ENCODE assay signal across 11 mouse cellular contexts in genomic region chr19:8859018-8859417, GRCm38 (mm10). TPM values are rescaled to one million over a fixed set of nuclear protein-coding genes. Genes with fewer than 3 reads are reported as not detected.
DNase-seq lines count a peak whose midpoint lies in the region; ATAC-seq and TF ChIP-seq lines count a peak whose summit lies in the region.
"Had no signal": no experiment of that assay in that cellular context is flagged by ENCODE, and none has a peak within 500 bp of the region (broad histone marks: within the 10 kb centered on the region; RNA-seq: fewer than 3 reads in every experiment).

No protein-coding gene starts in this region.

- ATAC-seq in CD4-positive, CD25-positive, alpha-beta regulatory T cell, adult 4 months: no peak
- ATAC-seq in forebrain, embryonic 13.5 days: no peak

- TF ChIP-seq CTCF in left cerebral cortex, adult 2 months (IDR thresholded peaks at IDR 0.05): peak; percentile 47
- peak; percentile 41; the same call in 1 of the 2 replicates for TF ChIP-seq CTCF in liver, adult 2 months (IDR thresholded peaks at IDR 0.05; ENCODE audit: low read depth, low read length)

- WGBS in liver, adult 2 months: 16% methylated on average over 1 of the region's 1 CpGs
- 10% methylated on average over 1 of the region's 1 CpGs for WGBS in forebrain, embryonic 13.5 days

- H3K9me3 ChIP-seq in forebrain, embryonic 13.5 days (replicated peaks): no peaks in the 10 kb centered on the region
- H3K9me3 ChIP-seq: megakaryocyte, embryonic 14.5 days had no signal

- DNase-seq in CD4-positive, CD25-positive, alpha-beta regulatory T cell, adult 2 months (ENCODE audit: low read depth, low spot score): peak; percentile 73
- DNase-seq in left cerebral cortex, adult 2 months (ENCODE audit: extremely low spot score in 1 of 2, low spot score in 2 of 2): no peak
- no peak for DNase-seq in left cerebral cortex, adult 8-10 months (ENCODE audit: low spot score in 2 of 2)
- no peak for DNase-seq in liver, adult 2 months (ENCODE audit: extremely low read depth, low read depth, low spot score)
- DNase-seq in thymus, adult 18-20 months: peak; percentile 13 to 28
- no peak for DNase-seq in heart, postnatal 36 days
- DNase-seq: layer of hippocampus, adult 9-11 months; right cerebral cortex, adult 18-20 months had no signal

- no peak overlapping the region for H3K4me2 ChIP-seq in forebrain, embryonic 13.5 days

- H3K4me3 ChIP-seq in left cerebral cortex, adult 2 months: no peak overlapping the region
- H3K4me3 ChIP-seq in liver, adult 2 months (ENCODE audit: insufficient read depth, low read depth, low read length): no peak overlapping the region
- no peak overlapping the region for H3K4me3 ChIP-seq in forebrain, embryonic 13.5 days
- H3K4me3 ChIP-seq: megakaryocyte, embryonic 14.5 days had no signal

- H3K36me3 ChIP-seq in liver, adult 2 months (ENCODE audit: control insufficient read depth, insufficient read depth, low read length): no peaks in the 10 kb centered on the region
- H3K36me3 ChIP-seq in forebrain, embryonic 13.5 days (ENCODE audit: poor library complexity, severe bottlenecking): no peaks in the 10 kb centered on the region

- intact Hi-C loops in left cerebral cortex, adult 2 months (cut with DNase I): loop anchor here (5.0 kb wide), 1 partner anchor 253 kb away; no protein-coding TSS in a partner anchor
- intact Hi-C loops in heart, postnatal 36 days (cut with DNase I): loop anchor here (2.0 kb wide), 1 partner anchor 252 kb away; no protein-coding TSS in a partner anchor

- H3K27ac ChIP-seq in left cerebral cortex, adult 2 months: no peak overlapping the region
- H3K27ac ChIP-seq in liver, adult 2 months (replicated peaks; ENCODE audit: insufficient read depth, low read depth, low read length): no peak overlapping the region
- no peak overlapping the region for H3K27ac ChIP-seq in forebrain, embryonic 13.5 days

- H3K4me1 ChIP-seq in liver, adult 2 months (ENCODE audit: control insufficient read depth, insufficient read depth, low read length): no peaks in the 10 kb centered on the region
- no peaks in the 10 kb centered on the region for H3K4me1 ChIP-seq in forebrain, embryonic 13.5 days

- TF ChIP-seq POLR2A in liver, adult 2 months (IDR thresholded peaks at IDR 0.05; ENCODE audit: extremely low read depth, insufficient read depth, low read length): no peak

- H3K9ac ChIP-seq in liver, adult 2 months (ENCODE audit: low read depth, low read length): no peak overlapping the region
- H3K9ac ChIP-seq in forebrain, embryonic 13.5 days: no peak overlapping the region

- H3K79me2 ChIP-seq in liver, adult 2 months (ENCODE audit: control insufficient read depth, insufficient read depth, low read length): no peaks in the 10 kb centered on the region

- H3K27me3 ChIP-seq in liver, adult 2 months (ENCODE audit: control insufficient read depth, insufficient read depth, low read length): no peaks in the 10 kb centered on the region
- no peaks in the 10 kb centered on the region for H3K27me3 ChIP-seq in forebrain, embryonic 13.5 days
- H3K27me3 ChIP-seq: megakaryocyte, embryonic 14.5 days had no signal

RNA-seq across cellular contexts. Expression of gene Lrrn4cl, which starts 8.4 kb away (rescaled TPM):
- not detected for polyA plus RNA-seq in CD4-positive, CD25-positive, alpha-beta regulatory T cell, adult 4 months (2017; shearing (Covaris generic))
- total RNA-seq in left cerebral cortex, adult 2 months (2021): 1 to 10 TPM in 1 of 2 experiments, under 1 TPM in 1; 0.87 to 1.1 TPM
- 1 to 10 TPM in 2 of 4 experiments, under 1 TPM in 2; 0.68 to 1.5 (median 0.96) TPM for total RNA-seq in left cerebral cortex, adult 8-10 months (2022)
- 0.07 and 0.09 TPM in 2 replicates for total RNA-seq in liver, adult 2 months (2014; rRNA removed)
- 0.06 and 0.07 TPM in 2 replicates for polyA plus RNA-seq in liver, adult 2 months (2012; rRNA removed)
- 0.28 and 0.39 TPM in 2 replicates for polyA plus RNA-seq in forebrain, embryonic 13.5 days (2015; fragmentation: Nextera tagmentation; extraction: Ambion mirVana)
- 1 to 10 TPM; 4.0 to 4.9 TPM for total RNA-seq in heart, postnatal 36 days (2021)

RNA-seq across cellular contexts. Expression of gene Ubxn1, which starts 12.3 kb away (rescaled TPM):
- polyA plus RNA-seq in CD4-positive, CD25-positive, alpha-beta regulatory T cell, adult 4 months (2017; shearing (Covaris generic)): 10 to 100 TPM; 65.0 to 70.2 TPM
- 10 to 100 TPM; 86.1 to 94.7 TPM for total RNA-seq in left cerebral cortex, adult 2 months (2021)
- total RNA-seq in left cerebral cortex, adult 8-10 months (2022): 100 to 1,000 TPM; 110 to 127 (median 113) TPM
- total RNA-seq in liver, adult 2 months (2014; rRNA removed): 82.7 and 88.4 TPM in 2 replicates
- 128 and 133 TPM in 2 replicates for polyA plus RNA-seq in liver, adult 2 months (2012; rRNA removed)
- polyA plus RNA-seq in forebrain, embryonic 13.5 days (2015; fragmentation: Nextera tagmentation; extraction: Ambion mirVana): 188 and 194 TPM in 2 replicates
- total RNA-seq in heart, postnatal 36 days (2021): 100 to 1,000 TPM; 122 to 130 TPM

RNA-seq across cellular contexts. Expression of gene Gng3, which starts 20.0 kb away (rescaled TPM):
- polyA plus RNA-seq in CD4-positive, CD25-positive, alpha-beta regulatory T cell, adult 4 months (2017; shearing (Covaris generic)): 1 to 10 TPM in 1 of 2 experiments, under 1 TPM in 1; 0.91 to 1.4 TPM
- 100 to 1,000 TPM; 184 to 198 TPM for total RNA-seq in left cerebral cortex, adult 2 months (2021)
- total RNA-seq in left cerebral cortex, adult 8-10 months (2022): 100 to 1,000 TPM; 153 to 200 (median 171) TPM
- not detected in 2 replicates for total RNA-seq in liver, adult 2 months (2014; rRNA removed)
- 0.05 TPM in 1 of 2 replicates, not detected in the other for polyA plus RNA-seq in liver, adult 2 months (2012; rRNA removed)
- 198 and 204 TPM in 2 replicates for polyA plus RNA-seq in forebrain, embryonic 13.5 days (2015; fragmentation: Nextera tagmentation; extraction: Ambion mirVana)
- total RNA-seq in heart, postnatal 36 days (2021): not detected

RNA-seq across cellular contexts. Expression of gene Uqcc3, which starts 21.7 kb away (rescaled TPM):
- 10 to 100 TPM; 80.7 to 88.3 TPM for polyA plus RNA-seq in CD4-positive, CD25-positive, alpha-beta regulatory T cell, adult 4 months (2017; shearing (Covaris generic))
- total RNA-seq in left cerebral cortex, adult 2 months (2021): 10 to 100 TPM; 33.1 to 36.2 TPM
- total RNA-seq in left cerebral cortex, adult 8-10 months (2022): 10 to 100 TPM; 30.4 to 37.2 (median 33.3) TPM
- 21.3 and 27.7 TPM in 2 replicates for total RNA-seq in liver, adult 2 months (2014; rRNA removed)
- polyA plus RNA-seq in liver, adult 2 months (2012; rRNA removed): 32.6 and 38.8 TPM in 2 replicates
- polyA plus RNA-seq in forebrain, embryonic 13.5 days (2015; fragmentation: Nextera tagmentation; extraction: Ambion mirVana): 61.8 and 64.6 TPM in 2 replicates
- total RNA-seq in heart, postnatal 36 days (2021): 10 to 100 TPM; 58.7 to 59.0 TPM

RNA-seq across cellular contexts. Expression of gene Bscl2, which starts 21.8 kb away (rescaled TPM):
- polyA plus RNA-seq in CD4-positive, CD25-positive, alpha-beta regulatory T cell, adult 4 months (2017; shearing (Covaris generic)): 10 to 100 TPM; 86.8 to 98.9 TPM
- total RNA-seq in left cerebral cortex, adult 2 months (2021): 100 to 1,000 TPM; 109 TPM
- total RNA-seq in left cerebral cortex, adult 8-10 months (2022): 100 to 1,000 TPM; 100 to 111 (median 105) TPM
- total RNA-seq in liver, adult 2 months (2014; rRNA removed): 27.7 and 30.5 TPM in 2 replicates
- polyA plus RNA-seq in liver, adult 2 months (2012; rRNA removed): 131 and 137 TPM in 2 replicates
- polyA plus RNA-seq in forebrain, embryonic 13.5 days (2015; fragmentation: Nextera tagmentation; extraction: Ambion mirVana): 66.9 and 72.1 TPM in 2 replicates
- 10 to 100 TPM; 22.0 to 25.2 TPM for total RNA-seq in heart, postnatal 36 days (2021)

Comparison
In these comparisons a context has a peak if more than half of its experiments do, and no peak if none do; other contexts are left out.
1. DNase-seq: peak in CD4-positive, CD25-positive, alpha-beta regulatory T cell, adult 2 months (single experiment) and thymus, adult 18-20 months (2 of 2); none in left cerebral cortex, adult 2 months (0 of 2), left cerebral cortex, adult 8-10 months (0 of 2), liver, adult 2 months (single experiment) and heart, postnatal 36 days (0 of 2).
2. RNA of gene Gng3, which starts 20.0 kb away (total RNA-seq): 184 to 198 TPM in left cerebral cortex, adult 2 months and 153 to 200 TPM in left cerebral cortex, adult 8-10 months; not detected in liver, adult 2 months and not detected in heart, postnatal 36 days; every median in the first group is over 100 times any median in the second.